Mouse (Mus musculus): ENCODE data around the gene Atp2a3.

DNA sequence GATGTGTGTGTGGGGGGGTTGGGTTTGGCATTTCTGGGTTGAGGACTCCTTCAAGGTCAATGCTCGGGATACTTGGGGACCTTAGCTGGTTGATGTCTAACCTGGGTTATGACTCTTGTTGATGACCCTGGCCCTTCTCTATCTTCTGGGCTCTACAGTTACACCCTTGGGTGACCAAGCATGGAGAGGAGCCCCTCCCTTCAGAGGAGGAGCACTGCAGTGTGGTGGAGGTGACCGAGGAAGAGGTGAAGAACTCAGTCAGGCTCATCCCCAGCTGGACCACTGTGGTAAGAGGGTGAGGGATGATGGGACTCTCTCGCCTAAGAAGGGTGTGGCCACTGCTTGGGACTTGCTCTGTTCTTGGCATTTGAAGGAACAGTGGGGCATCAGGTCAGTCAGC is 76.7 kb downstream of the Atp2a3 start:
- TF ChIP-seq CTCF (IDR thresholded peaks at IDR 0.05; ENCODE audit: low read depth) (no peak), EP300 (IDR thresholded peaks at IDR 0.05; ENCODE audit: low read depth) (no peak)
